Mouse (Mus musculus): ENCODE measurements around the gene Ung. TPM values are rescaled to one million over a fixed set of nuclear protein-coding genes. Genes with fewer than 3 reads are reported as not detected.
A peak's percentile ranks its signal among the peaks of the same experiment; 100 is the strongest.

Ung gene
- polyA plus RNA-seq (2012; rRNA removed) (13.1 and 13.3 TPM in 2 replicates), polyA plus RNA-seq (2014; fragmentation: Nextera tagmentation; extraction: Ambion mirVana) (11.0 and 11.4 TPM in 2 replicates)

DNA sequence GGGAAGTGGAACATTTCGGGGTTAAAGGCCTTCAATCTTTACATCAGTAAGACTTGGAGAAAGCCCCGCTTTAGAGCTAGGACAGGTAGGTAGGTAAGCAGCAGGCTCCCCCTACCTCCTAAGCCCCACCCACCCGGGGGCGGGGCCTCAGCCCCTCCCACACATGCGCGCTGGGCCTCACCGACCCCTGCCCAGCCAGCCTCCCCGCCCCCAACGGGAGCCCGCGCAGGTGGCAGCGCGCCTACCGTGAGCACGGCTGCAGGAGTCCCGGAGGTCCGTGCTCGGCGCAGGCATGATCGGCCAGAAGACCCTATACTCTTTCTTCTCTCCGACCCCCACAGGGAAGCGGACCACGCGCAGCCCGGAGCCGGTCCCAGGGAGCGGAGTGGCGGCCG is at the start of gene Ung:
Gene Ung, plus strand, starts transcription at position 176 of the 395 bp plus-strand sequence.
- H3K9ac ChIP-seq (replicated peaks) = peak within 1 kb of the TSS; percentile 44
- peak in 1 of 3 experiments; percentile 26 for DNase-seq (ENCODE audit: low read depth in 3 of 3, low spot score in 3 of 3)

DNA sequence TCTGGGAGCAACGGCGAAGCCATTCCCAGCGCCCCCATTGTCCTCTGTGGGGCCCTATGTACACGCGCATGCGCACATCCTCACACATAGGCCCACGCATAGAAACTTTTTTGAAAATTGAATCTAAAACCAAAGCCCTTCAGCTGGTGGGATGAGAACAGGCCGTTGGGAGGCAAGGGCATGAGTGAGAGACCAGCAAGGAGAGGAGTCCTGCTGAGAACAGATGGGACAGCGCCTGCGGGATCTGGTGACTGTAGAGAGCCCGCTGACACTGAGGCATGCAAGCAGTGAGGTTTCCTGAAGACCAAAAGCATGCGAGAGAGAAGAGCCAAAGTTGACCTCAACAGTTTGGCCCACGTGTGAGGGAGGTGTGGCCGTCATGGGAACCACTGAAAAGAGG is 44.7 kb upstream of the Ung start:
- ATAC-seq (ENCODE audit: insufficient read depth) = no peak
- DNase-seq (ENCODE audit: low read depth in 3 of 3, low spot score in 3 of 3) = no peak
- TF ChIP-seq EP300 (IDR thresholded peaks at IDR 0.05; ENCODE audit: low read depth) (no peak), CTCF (IDR thresholded peaks at IDR 0.05; ENCODE audit: low read depth) (no peak)
- H3K9ac ChIP-seq (replicated peaks) = no peak overlapping the region
- WGBS (ENCODE audit: insufficient replicate concordance) = 62% methylated on average over 14 of the region's 14 CpGs
- H3K4me1 ChIP-seq (replicated peaks; ENCODE audit: control insufficient read depth in 2 of 2, insufficient read depth in 2 of 2, low read length in 1 of 2) = no peaks in the 10 kb centered on the region
- no peak overlapping the region for H3K4me3 ChIP-seq (ENCODE audit: insufficient read depth in 1 of 2, low read depth in 2 of 2, low read length in 2 of 2)
- H3K36me3 ChIP-seq (replicated peaks; ENCODE audit: control insufficient read depth, insufficient read depth, low read depth) = no peaks in the 10 kb centered on the region
- no peaks in the 10 kb centered on the region for H3K9me3 ChIP-seq (ENCODE audit: control insufficient read depth, low read length)
- no peak overlapping the region for H3K27ac ChIP-seq
- no peak overlapping the region for H3K4me2 ChIP-seq (ENCODE audit: low read depth)
- H3K27me3 ChIP-seq (ENCODE audit: control insufficient read depth, insufficient read depth, low read length) = no peaks in the 10 kb centered on the region

More for the DNA sequence above, at the start of gene Ung:
- 3% methylated on average over 29 of the region's 29 CpGs for WGBS (ENCODE audit: insufficient replicate concordance)
- H3K27ac ChIP-seq = no peak within 1 kb of the TSS
- H3K9me3 ChIP-seq (ENCODE audit: control insufficient read depth, low read length) = no peaks in the 10 kb centered on the region
- peak; percentile 22; the same call in 1 of the 2 replicates for ATAC-seq (ENCODE audit: insufficient read depth)
- H3K4me1 ChIP-seq (replicated peaks; ENCODE audit: control insufficient read depth in 2 of 2, insufficient read depth in 2 of 2, low read length in 1 of 2) = peaks cover 18 to 28% of the 10 kb centered on the region in 2 experiments
- H3K36me3 ChIP-seq (replicated peaks; ENCODE audit: control insufficient read depth, insufficient read depth, low read depth) = no peaks in the 10 kb centered on the region
- peak within 1 kb of the TSS; percentile 64 to 65 for H3K4me3 ChIP-seq (ENCODE audit: insufficient read depth in 1 of 2, low read depth in 2 of 2, low read length in 2 of 2)
- peak within 1 kb of the TSS; percentile 82 for H3K4me2 ChIP-seq (ENCODE audit: low read depth)
- no peaks in the 10 kb centered on the region for H3K27me3 ChIP-seq (ENCODE audit: control insufficient read depth, insufficient read depth, low read length)
- TF ChIP-seq CTCF (IDR thresholded peaks at IDR 0.05; ENCODE audit: low read depth) (no peak), EP300 (IDR thresholded peaks at IDR 0.05; ENCODE audit: low read depth) (no peak)

DNA sequence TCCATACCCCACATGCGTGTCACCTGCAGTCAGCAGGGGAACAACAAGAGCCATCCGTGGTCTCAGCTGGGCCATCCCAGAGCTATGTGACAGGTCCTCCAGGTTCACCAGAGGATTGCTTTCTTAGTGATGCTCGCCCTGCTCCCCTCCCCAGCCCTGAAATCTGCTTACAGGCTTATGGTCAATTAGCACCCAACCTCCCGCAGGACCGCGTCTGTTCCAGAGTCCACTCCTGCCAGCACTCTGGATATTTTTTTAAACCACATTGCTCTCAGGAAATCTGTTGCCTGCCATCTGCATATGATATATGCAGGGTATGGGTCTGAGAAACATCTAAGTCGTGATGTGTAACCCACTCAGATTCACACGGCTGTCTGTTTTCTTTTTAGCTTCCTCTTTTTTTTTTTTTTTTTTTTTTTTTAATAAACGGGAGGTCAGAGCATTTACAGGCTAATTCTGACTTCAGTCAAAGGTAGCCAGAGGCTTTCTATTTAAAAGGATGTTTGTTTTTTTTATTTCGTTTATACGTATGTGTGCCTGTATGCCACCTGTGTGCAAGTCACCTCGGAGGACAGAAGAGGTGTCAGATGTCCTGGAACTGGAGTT is 42.2 kb upstream of the Ung start:
- Histone ChIP-seq H3K9me3 (ENCODE audit: control insufficient read depth, low read length) (no peaks in the 10 kb centered on the region), H3K36me3 (replicated peaks; ENCODE audit: control insufficient read depth, insufficient read depth, low read depth) (no peaks in the 10 kb centered on the region), H3K9ac (replicated peaks) (no peak overlapping the region), H3K4me2 (ENCODE audit: low read depth) (no peak overlapping the region), H3K4me3 (ENCODE audit: insufficient read depth in 1 of 2, low read depth in 2 of 2, low read length in 2 of 2) (no peak overlapping the region), H3K4me1 (replicated peaks; ENCODE audit: control insufficient read depth in 2 of 2, insufficient read depth in 2 of 2, low read length in 1 of 2) (no peaks in the 10 kb centered on the region), H3K27ac (no peak overlapping the region), H3K27me3 (ENCODE audit: control insufficient read depth, insufficient read depth, low read length) (no peaks in the 10 kb centered on the region; the same call in none of the 2 replicates)
- TF ChIP-seq CTCF (IDR thresholded peaks at IDR 0.05; ENCODE audit: low read depth) = no peak
- no peak for TF ChIP-seq EP300 (IDR thresholded peaks at IDR 0.05; ENCODE audit: low read depth)
- WGBS (ENCODE audit: insufficient replicate concordance) = 49% methylated on average over 12 of the region's 12 CpGs
- no peak for DNase-seq (ENCODE audit: low read depth in 3 of 3, low spot score in 3 of 3)
- ATAC-seq (ENCODE audit: insufficient read depth) = no peak

DNA sequence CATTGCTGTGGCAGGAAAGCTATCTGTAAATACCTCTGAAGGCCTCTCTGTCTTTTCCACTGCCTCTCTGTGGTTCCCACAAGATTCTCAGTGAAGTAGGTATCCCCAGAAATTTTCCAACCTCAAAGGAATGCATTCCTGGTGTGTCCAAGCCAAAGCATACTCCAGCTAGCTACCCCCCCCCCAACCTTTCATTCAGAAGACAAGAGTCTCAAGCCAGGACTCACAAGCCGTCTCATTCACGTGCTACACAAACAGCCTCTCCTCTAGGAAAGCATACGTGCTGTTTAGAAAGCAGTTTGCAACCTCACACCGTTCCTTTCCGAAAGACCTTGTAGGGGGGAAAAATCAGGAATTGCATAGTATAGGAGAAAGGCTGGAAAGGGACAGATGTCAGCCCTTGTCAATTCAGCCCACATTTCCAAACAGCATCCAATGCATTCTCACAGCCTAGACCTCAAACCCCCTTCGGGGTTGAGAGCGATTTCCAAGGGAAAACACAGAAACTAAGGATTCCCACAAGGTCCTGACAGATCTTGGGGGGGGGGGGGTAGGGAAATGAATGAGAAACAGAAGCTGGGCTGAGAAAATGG is 39.7 kb upstream of the Ung start:
- H3K36me3 ChIP-seq (replicated peaks; ENCODE audit: control insufficient read depth, insufficient read depth, low read depth) = no peaks in the 10 kb centered on the region
- no peaks in the 10 kb centered on the region for H3K9me3 ChIP-seq (ENCODE audit: control insufficient read depth, low read length)
- H3K9ac ChIP-seq (replicated peaks) = no peak overlapping the region
- WGBS (ENCODE audit: insufficient replicate concordance) = 27% methylated on average over 7 of the region's 7 CpGs
- no peaks in the 10 kb centered on the region for H3K4me1 ChIP-seq (replicated peaks; ENCODE audit: control insufficient read depth in 2 of 2, insufficient read depth in 2 of 2, low read length in 1 of 2)
- DNase-seq (ENCODE audit: low read depth in 3 of 3, low spot score in 3 of 3) (no peak), ATAC-seq (ENCODE audit: insufficient read depth) (no peak)
- no peak overlapping the region for H3K27ac ChIP-seq
- H3K4me3 ChIP-seq (ENCODE audit: insufficient read depth in 1 of 2, low read depth in 2 of 2, low read length in 2 of 2) = no peak overlapping the region
- H3K27me3 ChIP-seq (ENCODE audit: control insufficient read depth, insufficient read depth, low read length) = no peaks in the 10 kb centered on the region; the same call in none of the 2 replicates
- H3K4me2 ChIP-seq (ENCODE audit: low read depth) = no peak overlapping the region
- no peak for TF ChIP-seq EP300 (IDR thresholded peaks at IDR 0.05; ENCODE audit: low read depth)
- TF ChIP-seq CTCF (IDR thresholded peaks at IDR 0.05; ENCODE audit: low read depth) = no peak

DNA sequence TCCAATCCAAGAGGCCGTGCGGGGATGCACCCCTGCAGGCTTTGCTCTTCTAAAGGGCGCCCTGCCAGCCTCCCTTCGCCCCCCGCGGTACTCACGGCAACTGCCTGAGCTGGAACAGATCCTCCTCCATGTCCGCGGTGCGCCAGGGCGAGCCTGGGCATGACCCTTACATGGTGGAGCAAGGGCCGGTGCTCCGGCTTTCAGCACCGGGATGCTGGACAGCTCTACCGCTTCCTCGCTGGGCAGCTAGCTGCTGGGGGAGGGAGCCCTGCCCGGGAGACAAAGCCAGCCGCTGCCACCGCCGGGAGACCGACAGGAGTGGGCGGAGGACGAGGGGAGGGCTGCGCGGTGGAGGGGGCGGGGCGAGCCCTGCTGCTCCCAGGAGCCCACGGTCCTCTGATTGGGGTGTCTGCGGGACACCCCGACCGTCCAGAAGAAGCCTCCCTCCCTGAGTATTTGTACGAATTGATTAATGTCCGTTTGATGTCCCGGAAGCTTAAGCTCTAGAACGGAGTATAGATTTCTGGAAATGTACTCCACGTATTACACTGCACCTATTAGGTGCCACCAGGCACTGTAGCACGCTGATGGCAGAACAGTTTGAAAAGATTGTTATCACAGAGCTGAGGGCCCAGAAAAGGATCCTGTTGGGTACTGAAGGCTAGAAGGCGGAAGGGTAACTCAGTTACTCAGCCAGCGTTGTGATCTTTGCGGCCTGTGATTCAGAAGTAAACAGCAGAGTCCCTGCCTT is 39.0 kb upstream of the Ung start, which contains the start of gene Svop:
Gene Svop, minus strand, starts transcription at position 514 of the 751 bp plus-strand sequence.
- Histone ChIP-seq H3K4me1 (replicated peaks; ENCODE audit: control insufficient read depth in 2 of 2, insufficient read depth in 2 of 2, low read length in 1 of 2) (no peaks in the 10 kb centered on the region), H3K27me3 (ENCODE audit: control insufficient read depth, insufficient read depth, low read length) (no peaks in the 10 kb centered on the region; the same call in none of the 2 replicates), H3K9me3 (ENCODE audit: control insufficient read depth, low read length) (no peaks in the 10 kb centered on the region), H3K9ac (replicated peaks) (no peak within 1 kb of the TSS), H3K4me2 (ENCODE audit: low read depth) (no peak within 1 kb of the TSS), H3K27ac (no peak within 1 kb of the TSS), H3K4me3 (ENCODE audit: insufficient read depth in 1 of 2, low read depth in 2 of 2, low read length in 2 of 2) (no peak within 1 kb of the TSS), H3K36me3 (replicated peaks; ENCODE audit: control insufficient read depth, insufficient read depth, low read depth) (no peaks in the 10 kb centered on the region)
- ATAC-seq (ENCODE audit: insufficient read depth) (no peak), DNase-seq (ENCODE audit: low read depth in 3 of 3, low spot score in 3 of 3) (peak; percentile 16 to 32 (median 22))
- TF ChIP-seq CTCF (IDR thresholded peaks at IDR 0.05; ENCODE audit: low read depth) = no peak
- no peak for TF ChIP-seq EP300 (IDR thresholded peaks at IDR 0.05; ENCODE audit: low read depth)
- WGBS (ENCODE audit: insufficient replicate concordance) = 4% methylated on average over 40 of the region's 40 CpGs

Data from liver, embryonic 14.5 days (tissue).